Mouse (Mus musculus) hindlimb bud, embryonic 11.5 days (tissue): ENCODE results near the gene Pla1a.
"Not testable (repeated sequence)": the region's sequence is repeated elsewhere in the genome, so short reads cannot be mapped to it uniquely, and the experiment has no call there.

Experiments used
- DNase-seq: peaks from one replicate; pipeline ENCODE4 v3.0.0-alpha.2; 2012; ENCODE audit warnings: low read depth, low spot score; ENCODE audit errors: extremely low spot score

Pla1a gene

DNA sequence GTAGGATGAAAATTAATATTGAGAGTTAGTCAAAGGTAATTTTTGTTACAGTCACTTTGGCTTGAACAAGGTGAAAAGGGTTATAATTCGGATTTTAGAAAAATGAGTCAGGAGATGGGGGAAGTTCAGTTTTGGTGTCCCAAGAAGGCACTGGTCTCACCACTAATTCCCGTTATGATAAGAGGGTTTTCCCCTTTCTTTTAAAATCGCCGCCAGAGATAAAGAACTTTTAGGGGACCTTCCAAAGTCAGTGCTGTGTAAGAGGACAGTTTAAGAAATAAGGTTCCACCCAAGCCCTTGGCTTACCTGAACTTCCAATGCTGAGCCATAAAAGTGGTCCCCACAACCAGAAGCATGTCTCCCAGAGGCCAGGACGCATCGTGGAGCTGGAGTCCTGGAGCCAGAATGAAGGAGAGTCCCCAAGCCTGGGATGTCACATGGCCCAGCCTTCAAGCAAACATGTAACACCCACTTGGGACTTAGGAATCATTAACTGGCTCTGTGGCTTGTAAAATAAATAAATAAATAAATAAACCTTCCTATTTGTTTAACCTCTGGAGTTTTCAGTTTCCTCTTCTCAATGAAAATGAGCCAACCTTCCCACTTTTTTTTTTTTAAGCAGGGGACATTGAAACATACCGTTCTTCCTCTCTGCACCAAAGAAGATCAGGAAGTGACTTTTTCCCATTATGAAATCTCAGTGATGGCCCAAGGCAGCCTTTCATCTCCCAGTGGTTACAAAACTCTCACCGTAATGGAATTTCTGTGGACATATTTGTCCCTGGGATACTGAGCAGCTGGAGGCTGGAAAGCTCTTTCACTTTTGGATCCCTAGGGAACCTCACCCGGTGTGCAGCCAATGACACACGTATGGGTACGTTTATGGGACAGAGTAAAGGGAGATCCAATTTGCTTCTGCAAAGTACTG lies at the start of gene Pla1a:
Gene Pla1a, minus strand, starts transcription at position 648 of the 928 bp plus-strand sequence.
- DNase-seq = no peak

- DNase-seq = no peak
Observed at GRCm38 (mm10) chr16:38481327-38481726, 48.4 kb upstream of the Pla1a start.

DNA sequence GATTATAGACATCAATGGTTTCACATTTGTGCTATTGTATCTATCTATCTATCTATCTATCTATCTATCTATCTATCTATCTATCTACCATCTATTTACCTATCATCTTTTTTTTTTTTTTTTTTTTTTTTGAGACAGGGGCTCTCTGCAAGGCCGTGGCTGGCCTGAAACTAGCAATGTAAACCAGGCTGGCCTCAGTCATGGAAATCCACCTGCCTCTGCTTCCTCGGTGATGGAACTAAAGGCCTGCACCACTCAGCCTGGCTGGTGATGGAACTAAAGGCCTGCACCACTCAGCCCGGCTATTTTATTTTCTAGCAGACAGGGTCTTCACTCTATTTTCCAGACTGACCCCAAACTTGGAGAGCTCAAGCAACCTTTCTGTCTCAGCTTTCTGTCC lies 45.4 kb upstream of the Pla1a start:
- DNase-seq = no peak

- DNase-seq = not testable (repeated sequence)
Observed at GRCm38 (mm10) chr16:38477241-38477608, 44.3 kb upstream of the Pla1a start.

DNA sequence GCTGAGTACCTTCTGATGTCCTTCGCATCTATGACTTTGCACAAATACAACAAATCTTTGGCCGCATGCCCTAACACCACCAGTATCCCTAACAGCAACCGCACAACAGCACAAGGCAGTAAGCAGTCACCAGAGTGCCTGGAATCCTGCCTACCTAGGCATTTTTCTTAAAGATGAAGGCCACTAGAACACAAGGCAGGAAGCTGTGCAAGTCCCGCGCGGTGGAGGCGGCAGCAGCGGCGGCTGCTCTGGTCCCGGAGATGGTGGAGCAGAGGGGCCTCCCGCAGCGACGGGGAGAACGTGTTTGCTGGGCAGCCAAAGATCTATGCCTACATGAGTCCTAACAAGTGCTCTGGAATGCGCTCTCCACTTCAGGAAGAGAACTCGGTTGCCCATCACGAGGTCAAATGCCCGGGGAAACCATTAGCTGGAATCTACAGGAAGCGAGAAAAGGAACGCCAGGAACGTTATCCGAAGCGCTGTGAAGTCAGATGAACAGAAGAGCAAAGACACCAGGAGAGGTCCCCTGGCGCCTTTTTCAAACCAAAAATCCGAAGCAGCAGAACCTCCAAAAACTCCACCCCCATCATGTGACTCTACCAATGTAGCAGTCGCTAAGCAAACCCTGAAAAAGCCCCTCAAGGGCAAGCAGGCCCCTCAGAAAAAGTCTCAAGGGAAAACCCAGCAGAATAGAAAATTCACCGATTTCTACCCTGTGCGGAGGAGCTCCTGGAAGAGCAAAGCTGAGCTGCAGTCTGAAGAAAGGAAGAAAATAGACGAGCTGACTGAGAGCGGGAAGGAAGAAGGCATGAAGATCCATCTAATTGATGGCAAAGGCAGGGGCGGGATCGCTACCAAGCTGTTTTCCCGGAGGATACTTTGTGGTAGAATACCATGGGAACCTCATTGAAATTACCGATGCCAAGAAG lies 43.6 kb upstream of the Pla1a start:
- no peak for DNase-seq

- no peak for DNase-seq
Observed at GRCm38 (mm10) chr16:38475681-38476311, 42.9 kb upstream of the Pla1a start.

DNA sequence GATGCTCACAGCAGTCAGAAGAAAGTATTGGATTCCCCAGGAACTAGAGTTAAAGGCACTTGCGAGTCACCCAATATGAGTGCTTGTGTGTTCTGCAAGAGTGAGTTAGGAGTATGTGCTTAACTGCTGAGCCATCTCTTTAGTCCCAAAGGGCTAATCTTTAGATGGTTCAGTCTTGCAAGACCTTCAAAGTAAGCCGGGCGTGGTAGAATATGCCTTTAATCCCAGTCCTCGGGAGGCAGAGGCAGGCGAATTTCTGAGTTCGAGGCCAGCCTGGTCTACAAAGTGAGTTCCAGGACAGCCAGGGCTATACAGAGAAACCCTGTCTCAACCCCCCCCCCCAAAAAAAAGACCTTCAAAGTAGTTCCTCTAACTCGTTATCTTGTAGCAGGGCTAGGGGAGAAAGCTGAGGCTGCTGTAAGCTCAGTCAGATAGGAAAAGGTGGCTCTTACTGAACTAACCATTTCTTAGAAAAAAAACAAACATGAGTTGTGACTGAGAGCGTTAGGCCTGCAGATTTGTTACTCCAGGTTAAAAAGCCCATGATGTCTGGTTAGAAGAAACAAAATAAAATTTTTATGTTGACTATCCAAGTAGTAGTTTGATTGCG lies 41.8 kb upstream of the Pla1a start:
- DNase-seq = no peak

GRCm38 (mm10) chr16:38473661-38474060 lies 40.7 kb upstream of the Pla1a start:
- no peak for DNase-seq

DNA sequence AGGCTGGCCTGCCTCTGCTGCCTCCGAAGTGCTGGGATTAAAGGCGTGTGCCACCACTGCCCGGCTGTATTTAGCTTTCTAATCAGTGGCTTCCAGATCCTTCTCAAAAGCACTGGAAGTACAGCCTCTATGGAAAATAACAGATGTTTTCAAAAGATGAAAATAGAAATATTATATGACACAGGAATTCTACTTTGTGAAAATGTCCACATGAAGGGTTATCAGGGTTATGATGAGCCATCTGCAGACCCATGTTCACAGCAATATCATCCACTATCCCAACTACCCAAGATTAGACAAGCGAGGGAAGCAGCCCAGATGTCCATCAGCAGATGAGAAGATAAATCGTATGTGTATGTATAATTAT lies 39.5 kb upstream of the Pla1a start:
- DNase-seq = no peak

GRCm38 (mm10) chr16:38471697-38472506 lies 39.0 kb upstream of the Pla1a start:
- DNase-seq = no peak

GRCm38 (mm10) chr16:38469437-38469836 lies 36.5 kb upstream of the Pla1a start:
- DNase-seq = no peak

- DNase-seq = no peak
Observed at GRCm38 (mm10) chr16:38468706-38469018, 35.7 kb upstream of the Pla1a start.

GRCm38 (mm10) chr16:38467917-38468705 lies 35.2 kb upstream of the Pla1a start:
- DNase-seq = no peak

DNA sequence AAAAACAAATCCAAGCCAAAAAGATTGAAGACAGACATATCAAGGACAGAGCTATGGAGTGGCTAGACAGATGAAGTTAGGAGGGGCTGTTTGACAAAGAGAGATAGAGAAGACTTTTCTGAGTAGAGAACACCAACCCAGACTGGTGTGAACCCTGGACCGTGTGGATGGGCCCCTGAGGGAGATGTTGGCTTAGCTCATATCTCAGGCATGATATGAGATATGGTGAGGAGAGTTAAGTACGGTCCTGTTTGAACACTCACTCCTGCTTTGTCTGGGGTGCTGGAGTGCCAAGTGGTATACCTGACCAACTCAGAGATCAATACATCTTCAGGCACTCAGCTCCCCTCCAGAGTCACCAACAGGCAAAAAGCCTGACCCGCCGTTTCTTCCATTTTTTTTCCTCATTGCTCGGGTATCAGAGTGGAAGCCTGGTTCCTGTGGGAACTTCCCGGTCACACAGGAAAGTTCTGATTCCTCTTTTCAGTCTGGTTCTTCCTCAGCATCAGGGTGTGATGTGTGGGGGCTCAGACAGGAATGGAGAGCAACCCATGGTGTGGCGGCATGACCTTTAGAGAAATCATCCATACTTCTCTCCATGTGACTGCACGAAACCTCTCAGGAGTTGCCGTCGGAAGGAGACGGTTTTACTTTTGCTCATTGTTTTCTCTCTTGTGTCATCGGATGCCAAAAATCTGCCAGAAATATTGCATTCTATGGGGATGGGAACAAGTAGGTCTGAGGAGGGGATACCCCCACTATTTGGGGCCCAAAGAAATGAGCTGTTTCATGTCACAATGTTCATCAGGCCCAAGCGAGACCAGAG lies 34.4 kb upstream of the Pla1a start:
- no peak for DNase-seq

DNA sequence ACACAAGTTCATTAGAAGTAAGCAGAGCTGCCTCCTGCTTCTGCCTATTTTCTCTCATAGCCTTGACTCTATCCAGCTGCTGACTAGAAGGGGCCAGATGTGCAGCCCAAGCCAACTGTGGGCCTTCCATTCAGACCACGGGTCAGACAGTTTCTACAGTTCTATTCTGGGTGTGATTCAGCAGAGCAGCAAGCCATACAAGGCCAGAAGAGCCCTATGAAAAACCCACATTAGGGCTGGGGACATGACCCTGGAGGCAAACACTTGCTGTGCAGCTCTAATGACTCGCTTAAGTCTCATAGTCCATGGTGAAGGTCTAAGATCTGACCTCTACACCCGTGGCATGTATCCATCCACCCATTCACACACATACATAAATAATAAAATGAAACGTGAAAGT lies 33.1 kb upstream of the Pla1a start:
- no peak for DNase-seq

GRCm38 (mm10) chr16:38463305-38463704 lies 30.4 kb upstream of the Pla1a start:
- no peak for DNase-seq

GRCm38 (mm10) chr16:38462161-38462560 lies 29.2 kb upstream of the Pla1a start:
- DNase-seq = no peak

GRCm38 (mm10) chr16:38461749-38462148 lies 28.8 kb upstream of the Pla1a start:
- DNase-seq = no peak

GRCm38 (mm10) chr16:38459990-38460389 lies 27.0 kb upstream of the Pla1a start:
- DNase-seq = no peak
